Mouse (Mus musculus): ENCODE data around the gene Lrmda. TPM values are rescaled to one million over a fixed set of nuclear protein-coding genes. Genes with fewer than 3 reads are reported as not detected.

The Lrmda gene
- total and polyA plus RNA-seq, 3 experiments, result 5.1 to 5.9 TPM; not detected in 1

DNA sequence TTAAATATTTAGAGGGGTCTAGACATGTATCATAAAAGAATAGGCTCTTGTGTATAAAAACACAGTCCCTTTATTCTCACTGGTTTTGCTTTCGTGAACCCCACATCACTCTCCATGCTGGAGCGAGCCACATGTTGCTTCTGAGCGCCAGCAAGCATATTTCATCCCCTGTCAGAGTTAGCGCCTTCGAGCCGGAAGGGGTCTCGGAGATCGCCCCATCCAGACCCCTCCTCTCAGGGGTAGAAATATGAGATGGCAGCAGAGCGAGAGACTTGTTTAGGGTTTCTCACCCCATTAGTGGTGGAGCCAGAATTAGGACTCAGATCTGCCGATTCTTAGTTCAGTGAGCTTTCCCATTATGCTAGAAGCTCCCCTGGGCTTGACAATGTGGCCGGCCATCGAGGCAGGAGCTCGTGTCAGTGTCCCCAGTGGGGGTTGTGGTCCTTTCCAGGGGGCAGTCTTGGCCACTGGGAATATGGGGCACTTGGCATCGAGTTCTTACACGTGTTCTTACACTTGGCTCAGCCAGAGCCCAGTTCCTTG lies 269.9 kb downstream of the Lrmda start:
- no peak for DNase-seq (ENCODE audit: low read depth, low spot score)
- Histone ChIP-seq H3K4me3 (ENCODE audit: control insufficient read depth in 1 of 2, insufficient read depth in 1 of 2, low read depth in 2 of 2, low read length in 2 of 2) (no peak overlapping the region), H3K4me1 (ENCODE audit: control insufficient read depth in 1 of 2, insufficient read depth in 2 of 2, low read length in 2 of 2) (no peaks in the 10 kb centered on the region; a peak in 1 of 4 replicates), H3K36me3 (ENCODE audit: control insufficient read depth in 1 of 2, insufficient read depth in 2 of 2, low read length in 2 of 2) (peaks cover 4 to 6% of the 10 kb centered on the region in 2 experiments; a peak in 3 of 4 replicates), H3K79me2 (ENCODE audit: control insufficient read depth, insufficient read depth, low read length, poor library complexity) (no peaks in the 10 kb centered on the region), H3K9ac (ENCODE audit: control insufficient read depth, low read depth, low read length, poor library complexity, severe bottlenecking) (no peak overlapping the region), H3K9me3 (replicated peaks; ENCODE audit: insufficient read depth, low read length) (no peaks in the 10 kb centered on the region), H3K27me3 (ENCODE audit: control insufficient read depth in 1 of 2, insufficient read depth in 2 of 2, low read length in 2 of 2) (no peaks in the 10 kb centered on the region), H3K27ac (ENCODE audit: control insufficient read depth, low read depth, low read length) (no peak overlapping the region)
- TF ChIP-seq JUND (IDR thresholded peaks at IDR 0.05; ENCODE audit: low read depth, low read length), result no peak
- no peak for TF ChIP-seq SMC3 (IDR thresholded peaks at IDR 0.05; ENCODE audit: low read depth, low read length)

DNA sequence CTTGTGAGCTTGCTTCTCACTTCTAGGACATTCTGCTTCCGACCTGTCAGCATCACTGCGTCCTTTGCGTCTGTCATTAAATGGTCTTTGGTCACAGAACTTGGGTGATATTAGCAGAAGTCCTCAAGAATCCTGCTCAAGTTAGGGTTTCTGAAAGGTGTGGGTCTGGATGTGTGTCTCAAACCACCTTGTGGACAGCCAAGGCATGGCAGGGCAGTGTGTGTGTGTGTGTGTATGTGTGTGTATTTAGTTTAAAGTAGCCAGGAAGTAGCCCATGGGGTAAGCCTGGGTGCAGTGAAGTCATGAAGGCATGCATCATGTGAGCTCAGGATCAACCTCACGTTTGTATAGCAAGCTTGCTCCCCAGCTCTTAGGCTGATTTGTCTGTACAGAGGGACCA lies 274.9 kb downstream of the Lrmda start:
- Histone ChIP-seq H3K27me3 (ENCODE audit: control insufficient read depth in 1 of 2, insufficient read depth in 2 of 2, low read length in 2 of 2) (no peaks in the 10 kb centered on the region), H3K4me1 (ENCODE audit: control insufficient read depth in 1 of 2, insufficient read depth in 2 of 2, low read length in 2 of 2) (no peaks in the 10 kb centered on the region), H3K9ac (ENCODE audit: control insufficient read depth, low read depth, low read length, poor library complexity, severe bottlenecking) (no peak overlapping the region), H3K79me2 (ENCODE audit: control insufficient read depth, insufficient read depth, low read length, poor library complexity) (no peaks in the 10 kb centered on the region), H3K9me3 (replicated peaks; ENCODE audit: insufficient read depth, low read length) (no peaks in the 10 kb centered on the region), H3K27ac (ENCODE audit: control insufficient read depth, low read depth, low read length) (no peak overlapping the region), H3K36me3 (ENCODE audit: control insufficient read depth in 1 of 2, insufficient read depth in 2 of 2, low read length in 2 of 2) (peaks cover 0 to 2% of the 10 kb centered on the region in 2 experiments; a peak in 3 of 4 replicates), H3K4me3 (ENCODE audit: control insufficient read depth in 1 of 2, insufficient read depth in 1 of 2, low read depth in 2 of 2, low read length in 2 of 2) (no peak overlapping the region)
- TF ChIP-seq MAX (IDR thresholded peaks at IDR 0.05; ENCODE audit: low read length) (no peak), BHLHE40 (IDR thresholded peaks at IDR 0.05; ENCODE audit: borderline replicate concordance, low read depth, low read length) (no peak), MAZ (IDR thresholded peaks at IDR 0.05; ENCODE audit: low read depth, low read length) (no peak), MYB (IDR thresholded peaks at IDR 0.05; ENCODE audit: low read depth, low read length) (no peak), CHD2 (IDR thresholded peaks at IDR 0.05; ENCODE audit: low read length) (no peak), ELF1 (IDR thresholded peaks at IDR 0.05; ENCODE audit: low read depth, low read length) (no peak), SMC3 (IDR thresholded peaks at IDR 0.05; ENCODE audit: low read depth, low read length) (peak; percentile 23; the same call in 1 of the 2 replicates), NELFE (IDR thresholded peaks at IDR 0.05; ENCODE audit: low read depth, low read length) (no peak), MAFK (IDR thresholded peaks at IDR 0.05; ENCODE audit: borderline replicate concordance, low read depth, low read length) (no peak), SIN3A (IDR thresholded peaks at IDR 0.05; ENCODE audit: low read length) (no peak), MEF2A (IDR thresholded peaks at IDR 0.05; ENCODE audit: extremely low read depth, insufficient replicate concordance, low read depth, low read length, poor library complexity, severe bottlenecking) (no peak), POLR2AphosphoS5 (IDR thresholded peaks at IDR 0.05; ENCODE audit: borderline replicate concordance, low read depth, low read length) (no peak), UBTF (IDR thresholded peaks at IDR 0.05; ENCODE audit: borderline replicate concordance, insufficient read depth, low read depth, low read length) (no peak), GABPA (IDR thresholded peaks at IDR 0.05; ENCODE audit: low read depth, low read length) (no peak), HCFC1 (IDR thresholded peaks at IDR 0.05; ENCODE audit: low read depth, low read length) (no peak), MYC (IDR thresholded peaks at IDR 0.05; ENCODE audit: low read depth, low read length) (no peak), CTCF (IDR thresholded peaks at IDR 0.05 in 2 of 3, conservative IDR thresholded peaks at IDR 0.05 in 1 of 3; ENCODE audit: control insufficient read depth in 1 of 3, insufficient read depth in 1 of 3, low read depth in 2 of 3, low read length in 3 of 3, poor library complexity in 1 of 3, severe bottlenecking in 1 of 3) (peak in 2 of 3 experiments; percentile 18 to 19; a peak in 1 of 6 replicates), RCOR1 (IDR thresholded peaks at IDR 0.05; ENCODE audit: low read depth, low read length) (no peak)
- peak; percentile 33 for DNase-seq (ENCODE audit: low read depth, low spot score)
